Mouse (Mus musculus) CH12.LX (cell line): ENCODE results near the gene Card10.

Experiments used
- CHD2 ChIP-seq: IDR thresholded peaks from 2 replicates; pipeline ENCODE4 v1.6.1; 2011; ENCODE audit warnings: low read length, improper control_type of control experiment
- CTCF ChIP-seq, 2 experiments: IDR thresholded peaks in 1 of 2; conservative IDR thresholded peaks in 1 of 2; 2 replicates each; pipeline ENCODE4 v1.5.1; 2011 to 2012; ENCODE audit warnings: low read depth in 2 of 2, low read length in 2 of 2, improper control_type of control experiment in 1 of 2, inconsistent platforms in 1 of 2, mild to moderate bottlenecking in 1 of 2, moderate library complexity in 1 of 2
- EP300 ChIP-seq: IDR thresholded peaks from 2 replicates; pipeline ENCODE4 v1.6.1; 2011; ENCODE audit warnings: low read length, improper control_type of control experiment
- HCFC1 ChIP-seq: IDR thresholded peaks from 2 replicates; pipeline ENCODE4 v1.6.1; 2012; ENCODE audit warnings: low read depth, mild to moderate bottlenecking, inconsistent platforms, low read length, improper control_type of control experiment
- MAFK ChIP-seq: IDR thresholded peaks from 2 replicates; pipeline ENCODE4 v1.6.1; 2011; ENCODE audit warnings: low read length, improper control_type of control experiment; ENCODE audit not compliant: insufficient replicate concordance
- MAX ChIP-seq: IDR thresholded peaks from 2 replicates; pipeline ENCODE4 v1.6.1; 2011; ENCODE audit warnings: low read length, improper control_type of control experiment
- PAX5 ChIP-seq: IDR thresholded peaks from 2 replicates; pipeline ENCODE4 v1.6.1; 2012; ENCODE audit warnings: low read length, inconsistent platforms, mixed read lengths
- POLR2A ChIP-seq: IDR thresholded peaks from 2 replicates; pipeline ENCODE4 v1.6.1; 2011; ENCODE audit warnings: low read depth, mild to moderate bottlenecking, improper control_type of control experiment, low read length
- POLR2AphosphoS2 ChIP-seq: IDR thresholded peaks from 2 replicates; pipeline ENCODE4 v1.6.1; 2011; ENCODE audit warnings: low read depth, low read length, improper control_type of control experiment
- RAD21 ChIP-seq: IDR thresholded peaks from 2 replicates; pipeline ENCODE4 v1.6.1; 2011; ENCODE audit warnings: low read depth, mild to moderate bottlenecking, low read length, improper control_type of control experiment, moderate library complexity
- TCF12 ChIP-seq: IDR thresholded peaks from 2 replicates; pipeline ENCODE4 v1.6.1; 2014; ENCODE audit warnings: low read depth, mild to moderate bottlenecking, inconsistent platforms, low read length, improper control_type of control experiment
- UBTF ChIP-seq: IDR thresholded peaks from 2 replicates; pipeline ENCODE4 v1.6.1; 2012; ENCODE audit warnings: low read depth, mild to moderate bottlenecking, inconsistent platforms, low read length, improper control_type of control experiment, moderate library complexity
- ZMIZ1 ChIP-seq: IDR thresholded peaks from 2 replicates; pipeline ENCODE4 v1.6.1; 2012; ENCODE audit warnings: low read depth, mild to moderate bottlenecking, inconsistent platforms, low read length, improper control_type of control experiment

DNA sequence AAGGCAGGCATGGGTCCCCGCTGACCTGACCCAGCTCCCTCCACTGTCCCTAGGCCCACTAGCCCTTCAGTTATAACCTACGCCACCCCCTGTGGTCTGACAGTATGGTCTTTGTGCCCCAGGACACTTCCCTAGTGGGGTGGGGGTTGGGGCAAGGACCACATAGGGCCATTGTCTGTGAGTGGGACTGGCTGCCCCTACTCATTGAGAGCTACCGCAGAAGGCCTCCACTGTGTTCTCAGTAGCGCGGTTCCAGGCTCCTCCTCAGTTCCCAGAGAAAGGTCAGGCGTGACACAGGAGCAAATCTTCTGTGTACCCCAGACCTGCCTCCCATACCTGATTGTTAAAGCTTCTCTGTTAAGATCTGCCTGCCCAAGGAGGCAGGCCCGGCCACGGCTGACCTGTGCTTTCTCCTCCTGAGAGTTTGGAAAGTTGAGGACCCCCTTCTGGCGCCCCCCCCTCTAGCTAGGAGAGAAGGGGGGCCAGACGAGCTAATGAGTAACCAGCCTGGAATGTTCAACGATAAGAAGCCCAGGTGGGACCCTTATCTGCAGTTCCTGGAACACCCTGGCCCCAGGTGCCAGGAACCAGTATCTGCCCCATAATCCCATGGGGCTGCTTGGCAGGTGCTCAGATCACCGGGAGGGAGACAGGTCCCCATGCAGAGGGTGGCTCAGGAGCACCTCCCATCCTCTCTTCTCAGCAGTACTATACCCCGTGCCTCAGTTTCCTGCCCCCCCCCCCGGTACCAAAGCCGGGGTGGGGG is 47.4 kb upstream of the Card10 start:
- no peak for TF ChIP-seq POLR2A
- TF ChIP-seq HCFC1: no peak
- no peak for TF ChIP-seq UBTF
- no peak for TF ChIP-seq RAD21
- TF ChIP-seq TCF12: no peak
- TF ChIP-seq POLR2AphosphoS2: no peak
- no peak for TF ChIP-seq PAX5
- TF ChIP-seq CHD2: no peak
- TF ChIP-seq MAX: no peak
- no peak for TF ChIP-seq MAFK
- TF ChIP-seq ZMIZ1: no peak
- no peak for TF ChIP-seq EP300
- no peak for TF ChIP-seq CTCF (conservative IDR thresholded peaks at IDR 0.05 in 1 of 2, IDR thresholded peaks at IDR 0.05 in 1 of 2; ENCODE audit: low read depth in 2 of 2, low read length in 2 of 2)
